Mouse (Mus musculus) right cerebral cortex, postnatal 36 days (tissue): Measurements from ENCODE around the gene Elmo3.

Experiments used
- DNase-seq, 2 experiments: peaks; one replicate each; pipeline ENCODE4 v3.0.0; 2022; ENCODE audit warnings: low spot score in 2 of 2, mixed read lengths in 1 of 2

Elmo3 gene

GRCm38 (mm10) chr8:105354549-105354948, 49.1 kb downstream of the Elmo3 start:
- DNase-seq = no peak

GRCm38 (mm10) chr8:105355179-105356024, 50.0 kb downstream of the Elmo3 start:
- no peak for DNase-seq

- no peak for DNase-seq
These were observed 51.3 kb downstream of the Elmo3 start for GRCm38 (mm10) chr8:105356681-105357080.

- no peak for DNase-seq
These were observed 53.8 kb downstream of the Elmo3 start for GRCm38 (mm10) chr8:105359208-105359607.

- no peak for DNase-seq
These were observed 54.2 kb downstream of the Elmo3 start for GRCm38 (mm10) chr8:105359646-105360045.
